Mouse (Mus musculus) hindbrain, embryonic 12.5 days (tissue): ENCODE data around the gene AI182371. TPM values are rescaled to one million over a fixed set of nuclear protein-coding genes. Genes with fewer than 3 reads are reported as not detected.

ENCODE experiments used
- ATAC-seq: fragments of 200-750 bp; cut with Nextera tagmentation; 2 replicates; pipeline ENCODE4 v1.8.0; 2017; ENCODE audit warnings: moderate TSS enrichment; ENCODE audit not compliant: low FRiP score
- H3K27ac ChIP-seq: fragments of 300-500 bp; sonication (generic); 2 replicates; pipeline ENCODE4 v1.5.1; 2016; ENCODE audit warnings: mild to moderate bottlenecking
- H3K27me3 ChIP-seq: fragments of 300-500 bp; sonication (generic); 2 replicates; pipeline ENCODE4 v1.6.1; 2016; ENCODE audit warnings: mild to moderate bottlenecking
- H3K36me3 ChIP-seq: fragments of 300-500 bp; sonication (generic); 2 replicates; pipeline ENCODE4 v1.6.1; 2016; ENCODE audit warnings: mild to moderate bottlenecking
- H3K4me1 ChIP-seq: fragments of 300-500 bp; sonication (generic); 2 replicates; pipeline ENCODE4 v1.6.1; 2016
- H3K4me2 ChIP-seq: fragments of 300-500 bp; sonication (generic); replicated peaks from 2 replicates; pipeline ENCODE4 v1.6.1; 2016; ENCODE audit warnings: mild to moderate bottlenecking
- H3K4me3 ChIP-seq: fragments of 300-500 bp; sonication (generic); 2 replicates; pipeline ENCODE4 v1.5.1; 2016; ENCODE audit warnings: mild to moderate bottlenecking
- H3K9ac ChIP-seq: fragments of 300-500 bp; sonication (generic); 2 replicates; pipeline ENCODE4 v1.6.1; 2016; ENCODE audit warnings: mild to moderate bottlenecking, moderate library complexity
- H3K9me3 ChIP-seq: fragments of 300-500 bp; sonication (generic); replicated peaks from 2 replicates; pipeline ENCODE4 v1.6.1; 2016; ENCODE audit warnings: mild to moderate bottlenecking
- WGBS: fragments of 180-500 bp; shearing (Covaris S2); methylation state at CpG from one replicate; pipeline ENCODE4 v1.1.7; 2016; 5-methylcytosine and 5-hydroxymethylcytosine counted together
- polyA plus RNA-seq: library from polyadenylated mRNA; unstranded; fragments of >200 nt; fragmentation: Nextera tagmentation; extraction: Ambion mirVana; gene quantifications from 2 replicates; pipeline ENCODE4 v1.2.1, GENCODE M21; 2016

The AI182371 gene
- polyA plus RNA-seq, 1 experiment from 2014 or later = 0.36 TPM

- Histone ChIP-seq H3K27ac (no peak overlapping the region), H3K36me3 (no peaks in the 10 kb centered on the region), H3K4me2 (no peak overlapping the region), H3K4me1 (no peaks in the 10 kb centered on the region), H3K27me3 (no peaks in the 10 kb centered on the region), H3K9ac (no peak overlapping the region), H3K9me3 (no peaks in the 10 kb centered on the region), H3K4me3 (no peak overlapping the region)
- no peak for ATAC-seq
- WGBS = 90% methylated on average over 13 of the region's 13 CpGs
Observed at GRCm38 (mm10) chr2:35066525-35067082, 34.7 kb downstream of the AI182371 start.

DNA sequence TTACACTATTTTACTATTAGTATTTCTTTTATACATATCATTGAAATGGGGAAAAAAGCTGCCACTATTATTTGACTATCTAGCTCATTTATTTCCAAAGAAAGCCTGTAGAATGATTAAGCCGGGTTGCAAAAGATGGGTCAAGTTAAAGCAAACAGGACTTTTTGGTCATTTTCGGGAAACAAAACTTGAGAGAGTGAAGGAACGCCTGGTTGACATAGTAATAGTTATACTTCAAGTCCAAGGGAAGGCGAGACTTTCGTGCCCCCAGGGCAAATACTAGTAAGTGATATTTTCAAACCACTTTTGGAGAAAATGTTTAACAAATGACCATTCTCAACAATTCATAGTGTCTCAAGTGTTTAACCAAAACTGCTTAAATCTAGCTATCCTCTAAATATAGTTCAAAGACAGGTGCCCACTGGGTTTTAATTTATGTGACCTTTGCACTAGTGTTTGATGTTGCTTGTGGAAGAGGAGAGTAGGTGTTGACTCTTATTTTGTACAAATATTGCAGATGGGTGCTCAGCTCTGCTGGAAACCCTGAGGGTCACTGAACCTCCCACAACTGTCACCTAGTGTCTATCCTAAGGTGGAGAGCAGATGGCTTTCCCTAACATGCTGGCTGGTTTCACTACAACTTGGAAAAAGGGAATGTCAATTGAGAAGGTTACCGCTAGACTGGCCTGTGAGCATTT, 37.9 kb downstream of the AI182371 start:
- H3K9ac ChIP-seq = no peak overlapping the region
- no peak overlapping the region for H3K4me3 ChIP-seq
- H3K27me3 ChIP-seq = no peaks in the 10 kb centered on the region
- H3K4me2 ChIP-seq = no peak overlapping the region
- no peak overlapping the region for H3K27ac ChIP-seq
- WGBS = 90% methylated on average over 6 of the region's 6 CpGs
- ATAC-seq = no peak
- H3K4me1 ChIP-seq = no peaks in the 10 kb centered on the region
- no peaks in the 10 kb centered on the region for H3K9me3 ChIP-seq
- no peaks in the 10 kb centered on the region for H3K36me3 ChIP-seq

GRCm38 (mm10) chr2:35061338-35061737, 40.0 kb downstream of the AI182371 start, which contains the start of gene Hc:
TSS of gene Hc (minus strand) at chr2:35061438.
- Histone ChIP-seq H3K27me3 (no peaks in the 10 kb centered on the region), H3K4me3 (no peak within 1 kb of the TSS), H3K27ac (no peak within 1 kb of the TSS), H3K9me3 (no peaks in the 10 kb centered on the region), H3K9ac (no peak within 1 kb of the TSS), H3K4me2 (no peak within 1 kb of the TSS), H3K4me1 (no peaks in the 10 kb centered on the region), H3K36me3 (no peaks in the 10 kb centered on the region)
- no peak for ATAC-seq
- WGBS = 90% methylated on average over 5 of the region's 5 CpGs

GRCm38 (mm10) chr2:35060897-35061296, 40.4 kb downstream of the AI182371 start:
- no peaks in the 10 kb centered on the region for H3K9me3 ChIP-seq
- 83% methylated on average over 6 of the region's 6 CpGs for WGBS
- no peak overlapping the region for H3K4me2 ChIP-seq
- H3K9ac ChIP-seq = no peak overlapping the region
- H3K36me3 ChIP-seq = no peaks in the 10 kb centered on the region
- no peaks in the 10 kb centered on the region for H3K27me3 ChIP-seq
- H3K27ac ChIP-seq = no peak overlapping the region
- ATAC-seq = no peak
- no peak overlapping the region for H3K4me3 ChIP-seq
- no peaks in the 10 kb centered on the region for H3K4me1 ChIP-seq

- ATAC-seq = no peak
- Histone ChIP-seq H3K9ac (no peak overlapping the region), H3K36me3 (no peaks in the 10 kb centered on the region), H3K9me3 (no peaks in the 10 kb centered on the region), H3K4me1 (no peaks in the 10 kb centered on the region), H3K27me3 (no peaks in the 10 kb centered on the region), H3K4me2 (no peak overlapping the region), H3K27ac (no peak overlapping the region), H3K4me3 (no peak overlapping the region)
- 91% methylated on average over 5 of the region's 5 CpGs for WGBS
Observed at GRCm38 (mm10) chr2:35060256-35060655, 41.1 kb downstream of the AI182371 start.

GRCm38 (mm10) chr2:35058325-35058724, 43.0 kb downstream of the AI182371 start:
- H3K4me2 ChIP-seq = no peak overlapping the region
- H3K9ac ChIP-seq = no peak overlapping the region
- H3K4me1 ChIP-seq = no peaks in the 10 kb centered on the region
- H3K4me3 ChIP-seq = no peak overlapping the region
- no peak for ATAC-seq
- H3K36me3 ChIP-seq = no peaks in the 10 kb centered on the region
- no peaks in the 10 kb centered on the region; the same call in 1 of the 2 replicates for H3K27me3 ChIP-seq
- 90% methylated on average over 2 of the region's 2 CpGs for WGBS
- no peak overlapping the region for H3K27ac ChIP-seq
- no peaks in the 10 kb centered on the region for H3K9me3 ChIP-seq

DNA sequence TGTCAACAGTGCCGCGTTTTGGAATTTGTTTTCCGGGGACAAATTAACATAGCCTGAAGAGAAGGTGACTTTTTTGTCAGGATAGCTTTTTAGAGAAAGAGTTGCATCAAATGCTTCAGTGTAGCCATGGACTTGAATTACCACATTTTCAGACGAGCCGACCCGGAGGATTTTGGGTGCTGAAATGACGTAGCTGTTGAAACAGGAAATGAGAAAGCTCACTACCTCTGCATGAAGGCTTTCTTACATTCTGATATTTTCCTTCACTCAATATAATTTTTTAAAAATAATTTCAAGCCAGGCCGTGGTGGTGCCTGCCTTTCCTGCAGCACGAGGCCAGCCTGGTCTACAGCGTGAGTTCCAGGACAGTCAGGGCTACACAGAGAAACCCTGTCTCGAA, 44.1 kb downstream of the AI182371 start:
- H3K36me3 ChIP-seq = no peaks in the 10 kb centered on the region
- no peak overlapping the region for H3K4me3 ChIP-seq
- H3K27ac ChIP-seq = no peak overlapping the region
- H3K9me3 ChIP-seq = no peaks in the 10 kb centered on the region
- 90% methylated on average over 11 of the region's 11 CpGs for WGBS
- no peaks in the 10 kb centered on the region for H3K4me1 ChIP-seq
- H3K27me3 ChIP-seq = no peaks in the 10 kb centered on the region; the same call in 1 of the 2 replicates
- ATAC-seq = no peak
- H3K9ac ChIP-seq = no peak overlapping the region
- no peak overlapping the region for H3K4me2 ChIP-seq

DNA sequence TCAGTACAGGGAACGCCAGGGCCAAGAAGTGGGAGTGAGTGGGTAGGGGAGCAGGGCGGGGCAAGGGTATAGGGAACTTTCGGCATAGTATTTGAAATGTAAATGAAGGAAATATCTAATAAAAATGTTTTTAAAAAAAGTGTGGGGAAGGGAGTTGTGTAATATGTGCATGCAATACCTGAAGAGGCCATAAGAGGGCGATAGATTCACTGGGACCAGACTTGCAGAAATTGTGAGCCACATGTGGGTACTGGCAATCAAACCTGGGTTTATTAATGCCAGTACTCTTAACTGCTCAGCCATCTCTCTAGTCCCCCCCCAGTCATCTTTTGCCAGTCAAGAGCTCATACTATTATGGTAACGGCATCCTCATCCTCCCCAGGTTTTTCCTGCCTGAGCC, 52.5 kb downstream of the AI182371 start:
- H3K36me3 ChIP-seq = no peaks in the 10 kb centered on the region
- WGBS = 40% methylated on average over 5 of the region's 5 CpGs
- no peak overlapping the region for H3K4me2 ChIP-seq
- H3K27ac ChIP-seq = no peak overlapping the region
- no peaks in the 10 kb centered on the region for H3K4me1 ChIP-seq
- H3K9me3 ChIP-seq = no peaks in the 10 kb centered on the region
- no peak overlapping the region for H3K4me3 ChIP-seq
- H3K27me3 ChIP-seq = no peaks in the 10 kb centered on the region
- no peak for ATAC-seq
- H3K9ac ChIP-seq = no peak overlapping the region

DNA sequence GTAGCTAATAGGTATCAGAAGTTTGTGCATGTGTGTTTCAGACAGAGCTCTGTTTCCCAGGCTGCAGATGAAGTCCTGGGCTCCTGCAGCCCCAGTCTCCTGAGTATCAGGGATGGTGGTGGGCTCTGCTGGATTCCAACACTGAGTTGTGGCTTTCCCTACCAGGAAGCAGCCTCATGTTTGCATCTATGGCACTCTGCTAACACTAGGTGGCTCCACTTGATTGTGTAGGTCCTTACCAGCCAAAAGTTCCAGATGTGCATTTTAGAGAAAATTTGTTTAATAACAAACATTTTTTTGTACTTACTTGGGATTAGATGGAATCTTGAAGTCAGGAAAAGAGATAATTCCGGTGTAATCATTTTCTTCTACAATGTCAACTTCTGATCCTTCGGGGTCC, 56.4 kb downstream of the AI182371 start:
- Histone ChIP-seq H3K9ac (no peak overlapping the region), H3K4me2 (no peak overlapping the region), H3K27me3 (no peaks in the 10 kb centered on the region), H3K36me3 (no peaks in the 10 kb centered on the region), H3K9me3 (peaks cover 5% of the 10 kb centered on the region; the same call in 1 of the 2 replicates), H3K27ac (no peak overlapping the region), H3K4me1 (no peaks in the 10 kb centered on the region), H3K4me3 (no peak overlapping the region)
- WGBS = 73% methylated on average over 2 of the region's 2 CpGs
- no peak for ATAC-seq

DNA sequence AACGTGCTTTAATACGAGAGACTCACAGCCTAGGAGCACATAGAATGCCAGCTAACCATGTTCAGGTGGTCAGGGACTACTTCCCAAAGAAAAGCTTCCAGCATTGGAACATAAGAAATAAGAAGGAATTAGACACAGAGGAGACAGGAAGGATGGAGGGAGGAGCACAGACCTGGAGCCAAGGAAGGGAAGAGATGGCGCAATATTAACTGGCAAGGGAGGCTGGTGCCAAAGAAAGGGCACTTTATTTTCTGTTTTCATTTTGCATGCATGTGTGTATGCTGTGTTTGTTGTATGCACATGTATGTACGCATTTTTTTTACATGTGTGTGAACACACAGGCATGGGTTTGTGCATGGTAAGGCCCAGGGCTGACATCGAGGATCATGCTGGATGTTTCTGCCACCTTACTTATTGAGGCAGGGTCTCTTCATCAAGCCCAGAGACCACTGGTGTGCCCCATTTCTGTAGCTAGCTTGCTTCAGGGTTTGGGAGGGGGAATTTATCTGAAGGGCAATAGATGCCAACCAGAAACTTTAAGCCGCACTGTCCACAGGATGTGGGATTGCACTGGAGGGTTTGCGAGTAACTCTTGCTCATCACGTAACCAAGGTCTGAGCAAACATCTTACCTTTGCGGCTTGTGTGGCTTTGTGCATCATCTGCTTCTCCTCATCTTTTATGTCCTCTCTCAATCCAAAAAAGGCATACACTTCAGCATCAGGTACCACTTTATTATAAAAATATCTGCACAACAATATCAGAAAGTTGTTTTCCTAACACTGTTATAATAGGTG, 62.6 kb downstream of the AI182371 start:
- Histone ChIP-seq H3K4me1 (no peaks in the 10 kb centered on the region), H3K9ac (no peak overlapping the region), H3K27me3 (no peaks in the 10 kb centered on the region), H3K36me3 (no peaks in the 10 kb centered on the region), H3K9me3 (peaks cover 5% of the 10 kb centered on the region; the same call in 1 of the 2 replicates), H3K4me2 (no peak overlapping the region), H3K4me3 (no peak overlapping the region), H3K27ac (no peak overlapping the region)
- WGBS = 91% methylated on average over 9 of the region's 9 CpGs
- ATAC-seq = no peak
